Mouse (Mus musculus): Measurements from ENCODE around the gene Tctn1. TPM values are rescaled to one million over a fixed set of nuclear protein-coding genes. Genes with fewer than 3 reads are reported as not detected.

Gene Tctn1
- 10 to 100 TPM; 15.0 to 16.6 (median 15.7) TPM for total RNA-seq (2022)

DNA sequence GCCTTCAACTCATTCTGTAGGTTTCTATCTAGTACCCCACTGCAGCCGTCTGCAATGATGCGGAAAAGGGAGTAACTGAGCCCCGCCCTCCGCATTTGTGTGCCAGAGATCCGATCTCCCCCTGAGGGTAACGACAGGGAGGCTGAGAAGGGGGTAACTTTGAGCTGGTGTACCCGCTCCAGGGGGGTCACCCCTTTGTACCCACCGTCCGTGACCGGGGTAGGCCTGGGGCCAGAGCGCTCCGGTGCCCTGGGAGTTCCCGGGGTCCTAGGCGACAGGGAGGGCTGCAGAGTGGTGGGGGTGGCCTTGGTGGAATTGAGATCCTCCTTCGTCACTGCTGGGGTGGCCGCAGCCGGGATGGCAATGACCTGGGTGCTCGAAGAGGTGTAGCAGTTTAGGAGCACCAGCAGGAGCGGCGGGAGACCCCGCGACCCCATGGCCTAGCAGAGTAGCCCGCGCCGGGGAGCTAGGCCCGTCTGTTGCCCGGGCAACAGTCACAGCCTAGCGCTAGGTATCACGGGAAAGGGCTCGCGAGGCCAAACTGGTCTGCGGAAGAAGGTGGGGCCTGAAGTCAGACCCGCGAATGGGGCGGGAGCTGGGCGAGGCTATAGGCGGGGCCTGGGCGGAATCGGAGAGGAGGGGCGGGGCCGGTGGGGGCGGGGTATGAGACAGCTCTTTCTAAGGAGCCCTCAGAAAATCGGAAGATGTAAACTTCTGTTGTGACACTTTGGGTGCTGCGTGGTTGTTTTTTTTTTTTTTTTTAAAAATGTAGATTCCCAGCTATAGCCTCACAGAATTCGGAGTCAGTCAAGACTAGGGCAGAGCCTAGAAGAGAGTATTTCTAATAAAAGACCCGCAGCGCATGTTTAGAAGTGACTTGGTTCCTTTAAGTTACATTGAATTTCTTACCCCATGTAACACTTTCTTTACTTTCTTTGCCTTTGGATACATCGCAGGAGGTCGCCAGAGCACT, at the start of gene Tctn1:
Tctn1 (minus strand) TSS at position 528 of the 973 bp plus-strand sequence.
- DNase-seq (ENCODE audit: low spot score in 2 of 2): peak; percentile 51 to 79

DNA sequence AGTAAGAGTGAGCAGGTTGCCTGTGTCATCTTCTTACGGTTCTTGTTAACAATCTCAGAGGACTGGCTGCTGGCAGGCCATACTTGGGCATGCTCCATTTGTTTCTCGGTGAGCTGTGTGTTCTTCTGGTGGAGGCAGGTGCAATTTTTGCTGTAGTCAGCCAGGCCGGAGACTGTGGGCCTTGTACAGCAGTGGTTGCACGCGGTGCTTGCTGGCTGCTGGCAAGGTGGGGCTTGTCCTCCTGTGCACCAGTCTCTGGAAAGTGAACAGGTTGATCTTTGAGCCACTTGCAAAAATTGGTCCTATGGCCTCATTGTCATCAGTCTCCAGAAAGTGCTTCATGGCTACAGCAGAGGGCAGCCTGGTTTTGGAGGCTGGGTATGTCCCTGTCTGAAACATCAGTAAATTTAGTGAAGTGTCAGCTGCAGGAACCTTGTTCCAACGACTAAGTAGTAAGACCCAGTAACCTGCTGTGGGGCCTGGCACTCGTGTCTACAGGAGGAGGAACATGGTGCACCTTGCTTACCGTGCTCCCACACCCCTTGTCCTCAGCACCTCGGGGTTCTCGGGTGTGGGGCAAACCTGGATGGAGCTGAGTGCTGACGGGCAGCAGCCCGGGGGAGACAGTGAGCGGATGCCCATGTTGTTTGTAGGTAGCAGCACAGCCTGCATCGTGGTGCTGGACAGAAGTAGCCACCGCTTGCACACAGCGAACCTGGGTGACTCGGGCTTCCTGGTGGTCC, 48.9 kb upstream of the Tctn1 start:
- DNase-seq (ENCODE audit: low spot score in 2 of 2): no peak

- DNase-seq (ENCODE audit: low spot score in 2 of 2): no peak
Observed at GRCm38 (mm10) chr5:122312346-122312745, 48.1 kb upstream of the Tctn1 start.

GRCm38 (mm10) chr5:122311692-122312091, 47.4 kb upstream of the Tctn1 start:
- no peak for DNase-seq (ENCODE audit: low spot score in 2 of 2)

DNA sequence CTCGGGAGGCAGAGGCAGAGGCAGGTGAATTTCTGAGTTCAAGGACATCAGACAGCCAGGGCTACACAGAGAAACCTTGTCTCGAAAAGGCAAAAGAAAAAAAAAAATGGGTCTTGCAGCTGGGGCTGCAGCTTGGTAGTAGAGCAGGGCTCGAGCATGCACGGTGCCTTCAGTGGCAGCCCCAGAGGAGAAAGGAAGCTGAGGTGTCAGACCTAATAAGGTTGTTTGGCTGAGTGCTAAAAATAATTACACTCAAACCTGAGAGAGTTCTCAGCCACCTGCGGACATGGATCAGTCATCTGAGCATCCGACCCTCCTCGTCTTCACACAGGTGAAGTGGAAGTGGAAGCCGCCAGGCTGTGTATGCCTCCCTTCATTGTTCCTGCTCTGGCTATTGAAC, 46.4 kb upstream of the Tctn1 start:
- no peak for DNase-seq (ENCODE audit: low spot score in 2 of 2)

DNA sequence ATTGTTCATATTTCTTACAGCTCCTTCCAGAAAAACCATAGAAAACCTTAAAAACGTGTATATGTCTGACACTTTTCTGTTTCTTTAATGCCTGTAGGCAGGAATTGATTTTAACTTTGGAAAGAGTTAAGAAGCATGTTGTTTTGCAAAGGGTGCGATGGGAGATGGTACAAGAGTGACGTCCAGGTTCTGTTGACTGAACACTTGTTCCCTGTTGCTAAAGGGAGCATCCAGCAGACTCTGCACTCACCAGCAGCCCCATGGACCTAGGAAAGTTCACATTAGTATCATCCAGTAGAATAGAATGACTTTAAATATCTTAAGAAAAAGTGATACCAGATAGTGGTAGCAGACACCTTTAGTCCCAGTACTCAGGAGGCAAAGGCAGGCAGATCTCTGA, 42.3 kb upstream of the Tctn1 start:
- no peak for DNase-seq (ENCODE audit: low spot score in 2 of 2)

DNA sequence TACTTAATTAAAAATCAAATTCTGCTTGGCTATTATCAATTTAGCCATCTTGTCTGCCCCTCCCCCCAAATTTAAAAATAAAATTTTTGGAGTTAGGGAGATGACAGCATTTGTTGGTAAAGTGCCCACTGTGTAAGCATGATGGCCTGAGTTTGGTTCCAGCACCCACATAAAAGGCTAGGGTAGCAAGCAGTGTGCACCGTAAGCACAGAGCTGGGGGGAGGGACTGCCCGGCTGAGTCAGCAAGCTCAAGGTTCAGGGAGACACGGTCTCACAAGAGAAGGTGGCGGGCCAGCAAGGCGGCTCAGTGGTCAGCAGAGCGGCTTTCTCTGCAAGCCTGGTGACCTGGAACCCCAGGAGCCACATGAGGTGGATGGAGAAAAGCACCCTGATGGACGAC, 41.2 kb upstream of the Tctn1 start:
- no peak for DNase-seq (ENCODE audit: low spot score in 2 of 2)

GRCm38 (mm10) chr5:122304541-122304940, 40.3 kb upstream of the Tctn1 start:
- no peak for DNase-seq (ENCODE audit: low spot score in 2 of 2)

- no peak for DNase-seq (ENCODE audit: low spot score in 2 of 2)
Observed at GRCm38 (mm10) chr5:122303937-122304336, 39.7 kb upstream of the Tctn1 start.

GRCm38 (mm10) chr5:122302810-122303745, 38.8 kb upstream of the Tctn1 start:
- no peak for DNase-seq (ENCODE audit: low spot score in 2 of 2)

DNA sequence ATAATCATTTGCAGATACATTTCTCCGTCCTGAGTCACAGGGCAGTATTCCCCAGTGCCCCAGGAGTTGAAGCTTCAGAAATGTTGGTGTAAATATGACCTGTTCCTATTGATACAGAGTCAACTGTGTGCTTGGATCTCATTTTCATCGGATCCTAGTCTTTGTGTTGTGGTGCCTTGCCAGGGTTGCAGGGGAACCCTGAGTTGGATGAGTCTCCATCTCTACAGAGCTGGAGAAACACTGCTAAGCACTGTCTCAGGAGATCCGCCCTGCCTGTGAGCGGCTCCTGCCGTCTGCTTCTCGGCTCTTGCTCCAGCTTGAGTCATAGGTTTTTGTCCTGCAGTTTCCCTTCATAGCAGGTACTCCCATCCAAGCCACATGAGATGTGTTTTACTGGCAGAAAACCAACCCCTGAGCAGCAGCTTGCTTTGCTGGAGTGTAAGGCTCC, 35.8 kb upstream of the Tctn1 start:
- DNase-seq (ENCODE audit: low spot score in 2 of 2): no peak

DNA sequence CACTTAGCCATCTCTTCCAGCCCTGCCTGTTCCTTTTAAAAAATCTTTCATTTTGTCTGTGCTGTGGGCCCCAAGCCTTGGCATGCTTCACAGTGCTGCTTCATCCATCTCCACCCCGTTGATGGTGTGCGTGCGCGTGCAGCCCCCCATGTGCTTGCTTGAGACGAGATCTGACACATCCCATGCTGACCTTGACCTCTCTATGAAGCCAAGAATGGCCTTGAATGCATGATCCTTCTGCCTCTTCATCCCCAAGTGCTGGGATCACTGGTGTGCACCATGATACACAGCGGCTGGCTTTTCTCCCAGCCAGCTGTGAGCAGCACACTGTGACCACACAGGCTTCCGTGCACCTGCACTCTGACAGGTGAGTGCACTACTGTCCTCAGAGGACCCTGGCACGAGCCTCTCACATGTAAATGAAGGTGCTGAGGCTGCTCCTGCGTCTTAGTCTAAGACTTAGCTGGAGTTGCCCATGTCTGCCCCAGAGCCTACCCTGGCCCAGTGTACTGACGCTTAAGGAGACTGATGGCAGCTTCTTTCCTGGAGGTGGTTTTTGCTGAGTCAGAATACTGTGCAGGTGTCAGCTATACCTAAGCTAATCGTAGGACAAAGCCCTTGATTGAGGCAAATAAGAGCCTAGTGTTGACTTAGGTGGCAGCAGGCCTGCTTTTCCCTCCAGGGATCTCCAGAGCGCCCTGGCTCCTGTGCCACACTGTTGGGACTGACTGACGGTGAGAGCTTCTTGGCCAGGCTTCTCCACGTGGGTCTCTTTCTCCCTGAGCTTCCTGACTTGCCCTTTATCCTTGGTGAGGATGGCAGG, 31.1 kb upstream of the Tctn1 start:
- DNase-seq (ENCODE audit: low spot score in 2 of 2): no peak

DNA sequence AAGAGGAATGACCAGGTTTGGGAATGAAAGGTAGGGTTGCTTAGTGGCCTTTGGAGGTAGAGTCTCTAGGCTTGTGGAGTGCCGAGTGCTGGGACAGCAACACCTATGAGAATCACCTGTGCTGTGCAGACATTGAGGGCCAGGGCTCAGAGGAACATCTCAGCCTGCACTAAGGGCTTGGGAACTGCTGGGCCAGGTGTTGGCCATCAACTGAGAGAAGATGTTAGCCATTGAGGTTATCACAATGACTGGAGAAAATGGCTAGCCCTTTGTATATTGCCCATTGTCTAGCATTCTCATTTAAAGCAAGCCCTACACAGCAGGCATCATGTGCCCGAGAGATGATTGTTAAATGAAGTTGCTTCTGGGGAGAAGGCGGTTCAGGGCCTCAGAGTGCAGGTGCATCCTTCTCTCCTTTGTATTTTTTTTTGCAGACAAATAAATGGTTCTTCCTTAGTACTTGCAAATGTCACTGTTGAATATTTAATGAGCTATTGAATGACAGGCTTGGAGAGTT, 30.0 kb upstream of the Tctn1 start:
- no peak for DNase-seq (ENCODE audit: low spot score in 2 of 2)

DNA sequence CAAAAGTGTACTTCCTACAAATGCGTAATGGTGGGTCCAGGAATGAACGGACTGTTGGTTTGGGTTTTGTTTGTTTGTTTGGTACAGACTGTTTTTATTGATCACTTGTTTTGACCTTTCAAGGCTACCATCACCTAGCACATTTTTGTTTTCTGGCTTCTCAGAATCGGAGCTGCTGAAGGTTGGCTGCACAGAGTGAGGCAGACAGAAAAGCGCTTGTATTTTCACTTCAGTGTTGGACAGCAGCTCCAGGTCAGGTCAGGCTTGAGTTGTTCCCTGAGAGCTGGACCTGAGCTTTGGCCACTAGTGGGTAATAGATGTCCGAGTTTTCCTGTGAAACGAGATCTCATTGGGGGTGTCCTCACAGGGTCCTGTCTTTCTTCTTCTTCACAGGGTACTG, 28.9 kb upstream of the Tctn1 start:
- DNase-seq (ENCODE audit: low spot score in 2 of 2): no peak

GRCm38 (mm10) chr5:122291553-122292339, 27.5 kb upstream of the Tctn1 start:
- DNase-seq (ENCODE audit: low spot score in 2 of 2): no peak

DNA sequence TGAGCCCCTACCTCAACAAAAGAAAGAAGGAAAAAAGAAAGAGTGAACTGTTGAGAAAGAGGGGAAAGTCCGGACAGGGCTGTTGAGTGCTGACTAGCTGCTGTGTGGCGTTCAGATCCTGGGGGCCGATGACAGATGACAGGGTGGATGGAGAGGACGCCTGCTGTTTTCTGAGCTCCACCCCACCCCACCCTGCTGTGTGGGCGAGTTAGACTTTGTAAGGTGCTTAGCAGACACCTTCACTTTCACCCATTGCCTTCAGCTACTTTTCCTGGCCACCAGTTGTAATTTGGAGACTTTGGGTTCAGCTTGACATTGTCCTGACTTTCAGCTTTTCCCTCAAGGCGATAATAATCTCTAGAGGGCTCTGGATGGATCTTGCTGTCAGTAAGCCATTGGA, 26.9 kb upstream of the Tctn1 start:
- DNase-seq (ENCODE audit: low spot score in 2 of 2): no peak

GRCm38 (mm10) chr5:122288147-122288811, 24.0 kb upstream of the Tctn1 start:
- DNase-seq (ENCODE audit: low spot score in 2 of 2): no peak

DNA sequence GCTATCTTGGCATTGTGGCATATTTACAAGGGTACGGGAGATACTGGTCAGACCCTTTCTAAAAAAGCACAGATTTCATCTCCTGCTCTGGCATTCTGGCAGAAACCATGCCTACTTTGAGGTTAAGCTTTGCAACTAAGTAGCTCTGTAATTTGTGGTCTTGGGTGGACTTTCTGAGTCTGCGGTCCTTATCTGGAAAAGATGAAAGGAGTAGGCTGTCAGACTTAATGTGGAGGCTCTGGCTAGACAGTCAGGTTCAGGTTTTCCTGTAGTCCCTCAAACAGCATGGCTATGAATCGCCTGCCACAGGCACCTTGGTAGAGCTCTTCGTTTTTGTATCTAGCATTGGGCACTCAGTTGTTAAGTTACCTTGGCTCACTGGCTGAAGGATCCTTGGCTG, 22.8 kb upstream of the Tctn1 start:
- no peak for DNase-seq (ENCODE audit: low spot score in 2 of 2)

DNA sequence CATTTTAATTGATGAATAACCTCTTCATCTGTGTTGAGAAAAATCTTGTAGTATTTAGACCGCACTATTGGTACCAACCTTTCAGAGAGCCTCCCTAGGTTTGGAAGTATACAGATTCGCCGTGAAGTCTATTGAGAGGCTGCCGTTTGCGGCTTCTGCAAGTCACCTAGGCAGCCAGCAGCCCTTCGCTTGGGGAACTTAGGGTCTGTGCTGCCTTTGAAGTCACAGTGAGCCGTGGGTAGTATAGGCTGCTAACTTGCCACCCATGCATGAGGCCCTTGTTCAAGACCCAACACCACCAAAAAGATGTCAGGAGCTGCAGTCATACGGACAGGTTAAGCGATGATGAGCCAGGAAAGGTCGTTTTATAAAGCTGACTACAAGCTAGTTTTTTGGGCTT, 21.9 kb upstream of the Tctn1 start:
- DNase-seq (ENCODE audit: low spot score in 2 of 2): no peak
